Mouse (Mus musculus) kidney, adult 2 months (tissue): Measurements from ENCODE around the gene Nmb.

Experiments used
- CTCF ChIP-seq: fragments of 200-500 bp; conservative IDR thresholded peaks from 2 replicates; pipeline ENCODE4 v1.5.1; 2011; ENCODE audit warnings: low read depth, mild to moderate bottlenecking, control low read depth, low read length, moderate library complexity, mixed read lengths; ENCODE audit not compliant: insufficient read depth, insufficient read length
- POLR2A ChIP-seq: fragments of 200-500 bp; IDR thresholded peaks from one replicate; pipeline ENCODE4 v1.6.1; 2011; ENCODE audit warnings: low read depth, low read length, control low read depth

- TF ChIP-seq POLR2A, result no peak
- no peak for TF ChIP-seq CTCF
These were observed 49.4 kb upstream of the Nmb start for GRCm38 (mm10) chr7:80954251-80954650.
